Mouse (Mus musculus) kidney, adult 11 months (tissue): ENCODE data around the gene Ankrd13d.

ENCODE experiments used
- DNase-seq: peaks from one replicate; pipeline ENCODE4 v3.0.0; 2022

Gene Ankrd13d

DNA sequence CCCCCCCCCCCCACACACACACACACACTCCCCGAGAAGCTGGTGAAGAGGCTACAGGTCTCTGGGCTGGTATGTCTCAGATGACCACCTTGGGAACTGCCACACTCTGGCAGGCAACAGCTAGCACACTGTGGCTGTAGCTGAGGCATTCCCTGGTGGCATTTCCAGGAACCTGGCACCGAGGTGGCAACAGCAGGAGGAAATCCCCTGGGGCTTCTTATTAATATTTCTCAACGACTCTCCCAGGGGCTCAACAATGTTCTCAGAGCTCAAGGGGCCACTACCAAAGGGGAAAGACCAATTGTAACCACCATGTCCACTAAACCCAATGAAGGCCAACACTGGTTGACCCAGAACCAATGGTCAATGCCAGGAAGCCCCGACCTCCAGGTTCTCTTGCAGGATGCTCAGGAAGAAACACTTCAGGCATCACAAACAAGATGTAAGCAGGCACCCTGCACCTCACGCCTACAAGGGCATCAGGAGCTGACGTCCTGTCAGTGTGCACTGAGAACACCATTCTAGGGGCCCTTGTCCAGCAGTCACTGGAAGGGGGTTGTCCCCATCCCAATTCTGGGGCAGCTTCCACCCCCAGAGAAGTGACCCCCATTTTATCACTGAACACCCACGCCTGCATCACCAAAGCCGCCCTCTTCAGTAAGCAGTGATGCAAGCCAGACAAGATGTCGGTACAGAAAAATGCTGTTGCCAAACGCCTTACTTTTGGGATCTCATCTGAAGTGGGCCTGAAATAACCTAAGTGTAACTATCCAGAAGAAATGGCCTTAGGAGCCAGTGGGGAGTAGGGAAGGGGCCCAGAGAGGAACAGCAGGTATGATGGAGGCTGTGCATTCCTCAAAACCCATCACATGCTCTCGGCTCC is 18.2 kb upstream of the Ankrd13d start:
- no peak for DNase-seq

DNA sequence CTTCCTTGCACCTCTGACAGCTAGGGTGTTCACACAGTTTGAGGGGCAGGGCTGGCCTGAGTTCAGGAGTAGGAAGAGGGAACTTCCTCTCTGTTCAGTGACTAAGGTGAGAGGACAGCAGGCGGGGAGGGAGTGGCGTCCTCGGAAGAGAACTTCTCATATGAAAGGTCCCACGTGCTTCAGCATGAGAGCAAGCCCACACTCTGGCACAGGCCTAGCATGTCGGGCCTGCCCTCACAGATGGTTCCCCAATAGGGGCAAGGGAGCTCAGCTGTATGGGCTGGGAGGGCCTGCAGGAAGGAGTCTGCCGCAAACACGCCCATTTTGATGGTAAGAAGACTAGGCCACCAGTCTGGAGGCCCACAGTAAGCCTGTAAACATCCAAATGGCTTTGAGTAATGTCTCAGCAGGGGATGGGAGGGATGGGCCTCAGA is 17.4 kb upstream of the Ankrd13d start:
- peak; percentile 43 for DNase-seq

DNA sequence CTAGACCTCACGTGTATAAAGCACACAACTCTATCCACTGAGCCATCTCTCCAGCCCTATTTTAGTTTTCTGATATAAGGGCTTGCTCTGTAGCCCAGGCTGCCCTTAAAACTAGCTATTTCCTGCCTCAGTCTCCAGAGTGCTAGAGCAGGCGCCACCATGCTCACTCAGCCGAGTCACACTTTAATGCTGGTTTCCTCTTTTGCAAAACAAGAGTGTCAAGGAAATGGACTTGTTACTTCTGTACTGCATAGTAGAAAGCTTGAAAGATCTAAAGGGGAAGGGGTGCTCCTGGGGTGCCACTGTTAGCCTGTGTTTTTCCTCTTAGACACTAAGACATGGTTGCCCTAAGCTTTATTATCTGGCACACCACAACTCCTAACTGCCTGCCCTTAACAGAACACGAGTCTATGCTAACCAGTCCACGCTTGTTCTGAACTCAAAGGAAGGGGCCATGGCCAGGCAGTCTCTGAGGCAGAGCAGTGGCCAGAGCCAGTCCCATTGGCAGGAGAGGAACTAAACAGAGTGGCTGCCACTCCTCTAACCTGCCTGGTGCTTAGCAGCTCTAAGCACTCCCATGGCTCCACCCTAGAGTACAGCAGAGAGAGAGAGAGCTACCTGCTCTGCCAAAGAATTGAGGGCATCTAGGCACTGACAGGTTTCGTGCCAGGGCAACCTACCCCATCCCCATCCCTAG is 16.8 kb upstream of the Ankrd13d start:
- no peak for DNase-seq

DNA sequence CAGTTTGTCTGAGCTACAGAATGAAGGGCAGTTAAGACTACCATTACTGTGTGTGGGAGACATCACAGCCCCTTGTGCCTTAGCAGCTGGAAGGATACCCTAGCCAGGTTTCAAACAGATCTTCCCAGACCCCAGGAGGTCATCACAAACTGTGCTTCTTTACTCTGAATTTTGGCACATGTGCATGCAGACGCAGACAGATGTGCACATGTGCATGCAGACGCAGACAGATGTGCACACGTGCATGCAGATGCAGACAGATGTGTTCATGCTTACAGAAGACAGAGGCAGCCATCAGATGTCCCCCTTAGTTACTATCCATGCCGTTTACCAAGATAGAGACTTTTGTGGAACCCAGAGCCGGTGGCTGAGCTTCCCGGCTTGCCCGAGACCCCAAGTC is 16.2 kb upstream of the Ankrd13d start:
- DNase-seq = no peak

DNA sequence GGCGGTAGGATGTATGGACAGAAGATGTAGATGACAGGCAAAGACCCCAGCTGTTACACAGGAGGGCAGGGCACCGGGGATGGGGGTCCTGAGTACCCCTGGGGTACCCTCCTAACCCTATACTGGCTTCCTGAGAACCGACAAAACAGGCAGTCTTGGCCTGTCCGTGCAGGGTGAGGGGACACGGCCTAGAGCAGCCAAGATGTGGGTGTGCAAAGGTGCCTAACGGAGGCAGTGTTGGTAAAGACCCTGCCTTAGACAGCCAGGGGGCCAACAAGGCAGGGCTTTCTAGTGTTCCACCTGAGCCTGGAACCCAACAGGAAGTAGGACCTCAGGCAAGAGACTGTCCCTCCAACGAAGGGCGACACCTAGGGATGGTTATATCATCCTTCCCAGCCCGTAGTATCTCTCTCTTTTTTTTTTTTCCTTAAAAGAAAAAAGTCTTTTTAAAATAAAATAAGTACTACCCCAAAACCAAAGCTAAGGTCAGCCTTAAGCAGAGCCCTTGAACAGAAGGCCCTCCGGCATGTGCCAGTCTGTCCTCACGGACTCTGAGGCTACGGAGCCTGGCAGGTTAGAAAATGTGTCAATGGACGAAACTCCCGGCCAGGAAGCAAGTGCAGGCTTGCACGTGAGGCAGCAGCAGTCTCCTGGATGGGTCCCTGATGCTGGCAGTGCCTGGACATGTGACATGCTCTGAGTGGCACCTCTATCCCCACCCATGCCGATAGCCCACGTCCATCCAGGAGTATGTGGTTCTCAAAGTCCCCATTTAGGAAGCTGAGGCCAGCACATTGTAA is 15.6 kb upstream of the Ankrd13d start:
- DNase-seq = no peak

DNA sequence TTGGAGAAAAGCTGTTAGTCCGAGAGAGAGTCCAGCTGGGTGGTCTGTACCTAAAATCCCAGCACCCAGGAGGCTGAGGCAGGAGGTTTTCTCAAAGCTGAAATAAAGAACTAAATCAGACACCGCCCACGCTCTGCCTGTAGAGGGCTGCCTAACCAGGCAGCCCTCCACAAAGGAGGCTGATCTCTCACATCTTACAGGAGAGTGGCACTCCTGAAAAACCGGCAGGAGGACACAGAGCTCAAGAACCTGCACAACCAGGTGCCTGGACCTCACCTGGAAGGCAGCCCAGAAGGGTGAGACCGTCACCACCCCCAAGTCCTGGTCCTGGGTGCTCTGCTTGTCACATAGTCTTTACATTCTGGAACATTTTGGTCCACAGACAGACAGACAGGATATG is 14.9 kb upstream of the Ankrd13d start:
- no peak for DNase-seq

DNA sequence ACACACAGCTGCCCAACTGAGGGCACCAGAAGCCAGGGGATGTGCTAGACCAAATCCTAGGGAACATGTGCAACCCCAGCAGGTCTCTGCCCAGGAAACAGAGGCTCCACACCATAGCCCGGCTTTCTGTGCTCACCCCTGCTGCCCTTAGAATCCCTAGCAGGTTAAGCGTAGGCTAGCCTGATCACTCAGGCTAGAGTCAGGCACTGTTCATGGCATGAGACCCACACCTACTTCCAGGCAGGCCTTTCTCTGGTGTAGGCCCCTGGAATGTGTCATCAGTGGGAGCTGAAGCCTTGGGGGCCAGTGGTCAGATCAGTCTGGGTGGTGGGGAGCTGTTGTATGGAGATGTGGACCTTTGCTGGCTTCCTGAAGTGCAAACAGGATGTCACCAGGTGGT is 13.7 kb upstream of the Ankrd13d start:
- no peak for DNase-seq

DNA sequence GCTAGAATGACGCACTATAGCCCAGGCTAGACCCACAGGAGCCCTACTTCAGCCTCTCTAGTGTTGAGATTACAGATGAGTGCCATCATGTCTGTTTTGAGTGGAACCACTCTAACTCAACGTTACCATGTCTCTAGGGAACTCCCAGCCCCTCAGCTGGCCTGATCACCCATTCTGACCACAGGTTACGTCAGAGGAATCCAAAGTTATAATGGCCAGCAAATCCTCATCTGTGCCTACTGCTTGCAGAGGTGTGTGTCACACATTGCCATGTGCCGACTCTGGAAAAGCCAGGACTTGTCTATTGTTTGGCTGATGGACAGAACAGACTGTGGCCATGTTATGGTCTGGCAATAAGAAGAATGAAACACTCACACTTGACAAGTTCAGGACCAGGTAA is 12.5 kb upstream of the Ankrd13d start:
- no peak for DNase-seq

DNA sequence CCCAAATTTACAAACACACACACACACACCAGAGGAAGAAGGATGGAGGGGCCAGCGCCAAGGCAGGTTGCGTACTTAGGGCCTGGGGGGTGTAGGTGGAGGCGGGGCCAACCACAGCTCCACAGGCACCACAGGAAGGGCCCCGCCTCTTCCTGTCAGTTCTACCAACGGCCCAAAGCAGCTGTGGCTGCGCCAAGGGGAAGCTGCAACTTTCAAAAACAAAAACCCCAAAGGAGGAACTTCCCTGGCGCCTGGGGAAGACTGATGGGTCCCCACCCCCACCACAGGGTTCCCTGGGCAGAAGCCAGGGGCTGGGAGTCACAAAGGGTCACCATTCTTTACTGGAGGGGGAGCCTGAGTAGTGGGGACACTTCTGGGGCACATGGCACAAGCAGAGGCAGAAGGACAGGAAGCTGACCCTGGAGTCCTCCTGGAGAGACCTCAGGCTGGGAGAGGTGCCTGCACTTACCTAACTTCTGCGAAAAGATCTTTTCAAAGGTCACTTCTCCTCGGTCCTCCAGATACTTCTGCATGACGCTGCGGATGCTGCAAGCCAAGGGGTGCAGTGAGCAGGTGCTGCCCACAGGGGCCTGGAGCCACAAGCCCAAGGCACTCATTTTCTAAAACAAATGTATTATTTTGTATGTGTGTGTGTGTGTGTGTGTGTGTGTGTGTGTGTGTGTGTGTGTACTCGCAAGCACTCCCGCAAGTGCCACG is 11.6 kb upstream of the Ankrd13d start:
- DNase-seq = peak; percentile 72

DNA sequence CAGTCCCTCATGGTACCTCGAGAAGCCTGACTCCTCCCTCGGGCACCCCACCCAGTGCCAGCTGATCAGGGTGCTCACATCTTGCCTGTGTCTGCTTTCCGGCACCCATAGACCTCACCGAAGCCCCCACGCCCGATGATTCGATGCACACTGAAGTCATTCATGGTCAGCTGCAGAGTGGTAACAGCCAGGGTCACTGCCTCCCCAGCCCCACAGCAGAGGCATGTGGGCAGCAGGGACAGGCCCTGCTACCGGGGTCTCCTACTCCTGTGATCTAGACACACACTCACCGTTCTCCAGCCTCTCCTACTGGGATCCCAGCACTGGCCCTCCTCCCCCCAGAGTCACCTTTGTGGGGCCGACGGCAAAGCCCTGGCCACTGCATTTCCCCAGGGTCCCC is 8.2 kb upstream of the Ankrd13d start:
- DNase-seq = no peak

DNA sequence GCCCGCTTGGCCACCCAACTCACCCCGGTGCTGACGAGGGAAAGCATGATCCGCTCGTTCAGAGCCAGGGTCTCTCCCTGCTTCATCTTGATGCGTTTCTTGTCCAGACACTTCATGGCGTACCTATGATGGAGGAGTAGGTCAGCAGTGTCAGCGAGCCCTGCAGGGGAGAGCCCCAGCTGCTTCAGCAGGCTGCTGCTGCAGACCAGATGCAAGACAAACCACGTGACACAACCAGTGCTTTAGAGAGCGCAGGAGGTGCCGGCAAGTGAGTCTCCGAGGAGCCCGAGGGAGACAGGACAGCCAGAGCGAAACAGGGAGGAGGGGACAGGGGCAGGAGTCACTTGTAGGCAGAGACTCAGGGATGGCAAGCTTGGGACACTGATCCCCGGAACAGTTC is 7.8 kb upstream of the Ankrd13d start:
- no peak for DNase-seq

DNA sequence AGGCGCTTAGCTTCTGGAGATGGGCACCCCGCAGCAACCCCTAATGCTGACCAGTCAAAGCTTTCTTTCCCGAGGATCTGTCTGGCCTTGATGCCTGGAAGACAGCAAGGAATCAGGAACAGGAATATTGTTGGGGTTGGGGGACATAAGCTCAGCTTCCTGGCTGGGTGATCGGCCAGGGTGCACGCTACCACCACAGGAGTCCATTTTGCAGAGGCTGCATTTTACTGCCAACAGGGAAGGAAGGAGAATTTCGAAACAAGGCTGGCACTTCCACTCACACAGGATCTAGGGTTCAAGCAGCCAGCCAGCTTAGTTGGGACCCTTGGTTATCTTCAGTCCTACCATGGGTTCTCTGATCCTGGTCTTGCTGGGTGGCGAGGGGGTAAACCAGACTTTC is 716 bp upstream of the Ankrd13d start:
- no peak for DNase-seq

DNA sequence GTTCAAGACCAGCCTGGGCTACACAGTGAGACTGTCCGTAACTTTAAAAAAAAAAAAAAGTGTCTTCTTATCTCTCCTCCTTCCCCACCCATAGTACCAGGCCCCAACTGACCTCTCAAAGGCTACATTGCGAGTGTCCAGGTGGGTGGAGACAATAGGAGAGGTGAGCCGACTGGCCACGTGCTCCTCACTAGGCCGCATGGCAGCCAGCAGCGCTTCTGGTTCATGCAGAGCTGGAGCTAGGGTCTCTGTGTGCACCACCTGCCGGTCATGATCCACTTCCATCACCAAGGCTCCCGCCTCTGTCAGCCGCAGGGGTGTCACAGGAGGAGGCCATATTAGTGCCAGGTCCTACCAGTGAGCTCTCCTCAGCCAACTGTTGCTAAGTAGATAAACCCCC is 2.5 kb downstream of the Ankrd13d start:
- no peak for DNase-seq

DNA sequence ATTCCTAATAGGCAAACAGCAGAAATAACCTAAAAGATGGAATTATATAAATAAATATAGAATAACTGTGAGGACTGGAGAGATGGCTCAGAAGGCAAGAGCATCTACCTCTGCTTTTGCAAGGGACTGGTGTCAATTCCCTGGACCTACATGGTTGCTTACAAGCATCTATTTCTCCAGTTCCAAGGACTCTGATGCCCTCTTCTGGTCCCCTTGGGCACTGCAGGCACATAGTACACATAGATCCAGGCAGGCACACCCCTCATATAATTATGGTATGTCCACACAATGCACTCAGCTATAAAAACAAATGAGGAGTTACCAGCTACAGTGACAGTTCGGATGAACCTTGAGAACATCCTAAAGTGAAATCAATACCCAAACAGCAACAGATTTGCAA is 3.5 kb downstream of the Ankrd13d start:
- no peak for DNase-seq

DNA sequence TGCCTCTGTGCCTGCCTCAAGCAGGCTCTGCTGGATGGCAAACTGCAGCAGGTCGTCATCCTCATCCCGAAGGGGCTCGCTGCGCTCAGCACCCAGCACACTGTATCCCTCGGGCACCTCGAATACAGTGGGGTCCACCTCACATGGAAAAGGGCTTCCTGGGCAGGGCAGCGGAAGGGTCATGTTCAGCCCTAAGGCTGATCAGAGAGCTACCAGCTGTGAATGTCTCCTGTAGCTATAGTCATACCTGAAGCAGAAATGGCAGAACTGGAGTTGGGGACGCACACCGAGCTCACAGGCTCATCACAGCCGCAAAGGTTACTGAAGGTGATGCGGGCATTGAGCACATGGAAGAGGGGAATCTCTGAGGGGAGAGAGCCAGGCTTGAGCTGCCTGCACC is 12.0 kb downstream of the Ankrd13d start:
- DNase-seq = no peak

DNA sequence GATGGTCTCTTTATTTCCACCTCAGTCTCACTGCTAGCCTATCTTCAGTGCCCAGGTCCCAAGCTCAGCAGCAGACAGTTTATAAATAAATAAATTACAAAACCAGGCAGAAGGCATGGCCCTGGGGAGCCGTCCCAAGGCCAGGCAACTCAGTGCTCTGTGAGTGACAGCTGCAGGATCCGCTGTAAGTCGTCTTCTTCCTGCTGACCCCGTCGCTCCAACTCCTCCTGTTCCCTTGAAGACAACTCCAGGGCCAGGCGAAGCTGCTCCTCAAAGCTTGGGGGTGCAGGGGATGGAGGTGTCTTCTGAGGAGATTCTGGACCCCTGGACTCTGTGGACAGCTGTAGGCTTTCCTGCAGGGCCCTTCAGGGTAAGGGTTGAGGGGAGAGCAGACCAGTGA is 12.8 kb downstream of the Ankrd13d start:
- DNase-seq = no peak

DNA sequence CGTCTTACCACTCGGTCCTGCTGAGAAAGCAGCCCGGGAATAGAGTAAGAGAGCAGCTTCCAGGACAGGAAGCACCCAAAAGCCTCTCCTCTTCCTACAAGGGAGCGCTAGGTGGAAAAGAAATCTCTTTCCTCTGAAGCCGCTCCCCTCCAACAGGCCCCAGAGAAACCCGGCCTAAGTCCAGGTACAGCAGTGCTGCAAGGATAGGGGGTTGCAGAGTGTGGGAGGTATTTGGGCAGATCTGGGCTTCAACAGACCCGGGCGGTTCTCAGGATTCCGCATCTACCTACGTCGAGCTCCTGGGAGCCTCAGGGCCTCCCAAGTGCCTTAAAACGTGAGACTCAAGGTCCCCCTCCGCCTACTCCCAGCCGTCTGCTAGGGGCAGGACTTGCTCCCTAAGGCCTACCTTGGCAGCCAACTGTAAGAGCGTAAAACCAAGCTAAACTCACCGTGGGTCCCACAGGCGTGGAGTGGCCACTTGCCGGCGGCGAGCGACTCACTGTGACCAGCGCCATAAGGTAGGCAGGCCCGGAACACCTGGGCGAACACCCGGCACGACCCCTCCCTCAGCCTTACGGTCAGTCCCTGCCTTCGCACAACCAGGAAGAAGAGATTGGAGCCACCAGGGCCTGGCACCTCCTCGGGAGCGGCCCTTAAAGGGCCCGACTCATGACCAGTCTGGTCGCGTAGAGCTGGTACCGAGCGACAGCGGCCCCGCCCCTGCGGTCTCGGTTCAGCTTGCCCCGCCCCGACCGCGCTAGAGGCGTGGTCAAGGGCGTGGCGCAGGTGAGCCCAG is 14.2 kb downstream of the Ankrd13d start, which contains the start of gene Ssh3:
Gene Ssh3 (minus strand): TSS at position 615 of the 796 bp plus-strand sequence.
- DNase-seq = peak; percentile 94

DNA sequence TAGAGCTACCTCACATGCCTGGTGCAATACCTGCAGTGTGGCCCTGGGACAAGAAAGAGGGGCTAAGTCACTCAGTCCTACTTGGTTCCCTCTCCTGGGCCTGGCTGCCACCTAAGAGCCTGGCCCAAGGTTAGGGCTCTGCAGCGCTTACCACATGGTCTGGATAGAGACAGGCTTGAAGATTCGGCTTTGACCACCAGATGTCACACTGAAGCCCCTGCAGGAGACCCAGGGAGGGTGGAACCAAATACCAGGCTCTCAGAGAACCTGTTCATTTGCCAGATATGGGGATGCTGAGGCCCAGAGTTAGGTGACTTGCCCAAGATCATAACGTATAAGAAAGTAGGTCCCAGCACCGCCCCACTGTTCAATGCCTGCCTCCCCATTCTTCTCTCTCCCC is 17.0 kb downstream of the Ankrd13d start:
- no peak for DNase-seq

DNA sequence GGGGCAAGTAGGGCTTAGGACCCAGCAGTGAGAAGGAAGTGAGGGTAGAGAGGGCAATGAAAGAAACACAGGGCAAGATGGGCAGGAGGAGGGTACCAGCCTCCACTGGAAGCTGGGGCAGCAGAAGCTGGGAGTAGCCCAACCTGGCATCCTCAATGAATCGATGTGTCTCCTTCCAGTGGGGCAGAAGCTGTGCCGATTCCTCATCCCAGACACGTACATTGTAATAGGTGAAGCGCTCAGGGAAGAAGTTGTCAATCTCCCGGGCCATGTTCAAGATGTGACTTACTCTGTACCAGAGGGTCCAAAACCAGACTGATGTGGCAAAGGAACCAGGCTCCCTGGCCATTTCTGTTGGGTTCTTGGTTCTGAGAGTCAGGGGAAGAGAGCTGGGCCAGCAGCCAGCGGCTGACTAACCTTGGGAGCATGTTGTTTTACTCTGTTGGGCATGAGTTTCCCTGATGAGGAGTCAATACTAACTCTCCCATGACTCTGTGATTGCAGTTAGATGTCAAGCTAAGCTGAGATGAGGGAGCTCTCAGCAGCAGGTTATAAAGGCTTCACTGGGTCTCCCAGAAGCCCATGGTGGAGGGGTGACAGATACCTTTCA is 18.7 kb downstream of the Ankrd13d start:
- DNase-seq = no peak

DNA sequence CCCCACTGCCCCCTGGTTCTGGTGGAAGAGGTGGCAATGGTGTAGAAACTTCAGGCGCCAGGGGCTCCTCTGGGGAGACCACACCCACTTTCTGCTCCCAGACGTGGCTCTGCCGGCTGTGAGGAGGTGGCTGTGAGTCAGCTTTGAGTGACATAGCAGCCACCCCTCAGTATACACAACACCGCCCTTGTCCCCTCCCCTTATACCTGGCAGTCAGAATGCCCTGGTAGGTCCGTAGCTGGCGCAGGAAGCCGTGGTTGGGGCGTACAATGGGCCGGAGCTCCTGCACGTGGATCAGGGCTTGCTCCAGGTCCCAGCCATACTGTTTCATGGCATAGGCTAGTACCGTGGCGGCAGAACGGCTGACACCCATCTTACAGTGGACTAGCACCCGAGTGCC is 19.2 kb downstream of the Ankrd13d start:
- DNase-seq = no peak

DNA sequence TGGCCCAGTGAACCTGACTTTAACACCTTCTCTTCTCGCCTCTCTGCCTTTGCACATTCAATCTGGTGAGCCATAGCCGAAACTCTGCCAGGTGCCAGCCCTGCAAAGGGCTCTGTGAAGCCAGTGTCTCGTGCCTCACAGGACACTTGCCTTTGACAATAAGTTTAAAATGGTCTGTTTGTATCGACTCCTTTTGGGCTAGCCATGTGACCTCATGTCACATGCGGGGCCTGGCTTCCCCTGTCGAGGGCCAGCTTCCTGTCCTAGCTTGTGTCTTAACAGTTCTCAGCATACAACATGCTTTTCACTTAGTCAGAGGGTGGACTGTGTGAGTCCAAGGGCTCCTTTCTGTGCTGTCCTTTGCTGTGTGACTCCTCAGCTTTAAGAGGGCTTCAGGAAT is 20.2 kb downstream of the Ankrd13d start:
- DNase-seq = no peak
